Mouse (Mus musculus) adrenal gland, postnatal 10 days (tissue): ENCODE data around the gene Gsg1l2. TPM values are rescaled to one million over a fixed set of nuclear protein-coding genes. Genes with fewer than 3 reads are reported as not detected.

Experiments used
- DNase-seq: peaks from one replicate; pipeline ENCODE4 v3.0.0; 2021; ENCODE audit warnings: mixed read lengths
- total RNA-seq, 2 experiments: library from RNA; stranded (reverse); gene quantifications; 2 replicates each; pipeline ENCODE4 v1.2.3; 2021

The Gsg1l2 gene
- total RNA-seq, 2 experiments from 2014 or later: not detected

DNA sequence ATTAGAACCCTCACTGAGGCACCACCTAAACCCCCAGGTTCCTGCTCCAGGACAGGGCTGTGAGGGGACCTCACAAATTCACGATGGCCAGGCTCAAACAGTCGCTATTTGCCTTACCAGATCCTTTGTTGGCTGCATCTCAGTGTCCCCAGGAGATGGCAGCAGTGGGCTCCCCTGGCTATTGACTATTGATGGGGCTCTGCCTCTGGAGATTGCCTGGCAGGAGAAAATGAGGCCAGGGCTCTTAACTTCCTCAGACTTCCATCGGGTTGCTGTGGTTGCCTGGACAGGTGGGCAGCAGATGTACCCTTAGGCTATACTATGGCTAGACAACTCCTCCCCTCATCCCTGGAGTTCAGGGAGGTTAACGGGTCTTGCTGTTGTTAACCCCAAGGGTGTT is 45.8 kb downstream of the Gsg1l2 start:
- DNase-seq: peak; percentile 61

DNA sequence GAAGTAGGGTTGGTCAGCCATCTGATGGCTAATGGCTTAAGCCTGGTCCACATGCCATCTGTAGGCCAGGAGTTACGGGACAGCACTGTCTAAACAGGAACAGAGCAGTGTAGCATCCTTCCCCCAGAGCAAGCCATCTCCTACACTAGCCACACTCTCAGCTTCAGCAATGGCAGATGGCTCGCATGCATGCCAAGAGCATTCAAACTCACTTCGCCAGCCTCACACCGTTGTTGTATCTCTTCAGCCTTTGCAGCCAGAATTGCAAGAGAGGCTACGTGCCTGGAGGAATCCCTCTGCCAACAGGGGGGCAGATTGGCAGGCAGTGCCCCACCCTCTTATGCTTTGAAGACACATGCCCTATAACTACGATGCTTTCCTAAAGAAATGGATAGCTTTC is 47.2 kb downstream of the Gsg1l2 start:
- no peak for DNase-seq

DNA sequence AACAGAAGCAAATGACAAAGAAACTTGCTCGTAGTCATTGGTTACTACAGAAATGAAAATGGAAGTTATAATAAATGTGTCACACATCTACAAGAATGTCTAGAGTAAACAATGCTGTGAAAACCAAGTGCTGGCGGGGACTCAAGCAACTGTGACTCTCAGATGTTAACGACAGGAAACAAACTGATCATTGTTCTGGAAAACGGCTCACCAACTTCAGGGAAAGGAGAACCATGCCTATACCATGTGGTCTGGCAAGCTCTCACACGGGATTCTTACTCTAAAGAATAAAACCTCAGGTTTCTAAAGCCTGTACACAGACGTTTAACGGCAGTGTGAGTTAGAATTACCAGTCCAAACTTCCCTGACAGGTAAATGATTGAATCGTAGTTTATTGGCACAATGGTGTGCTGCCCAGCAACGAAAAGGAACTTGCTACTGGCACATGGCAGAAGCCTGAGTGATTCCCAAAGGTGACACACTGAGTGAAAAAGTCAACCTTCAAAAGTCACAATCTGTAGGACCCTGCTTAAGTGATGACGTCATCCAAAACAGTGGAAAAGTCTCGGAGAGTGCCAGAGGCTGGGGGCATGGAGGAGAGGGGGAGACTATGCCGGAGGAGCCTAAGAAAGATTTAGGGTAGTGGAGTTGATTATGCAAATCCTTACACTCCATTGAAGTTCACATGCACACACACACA is 54.1 kb downstream of the Gsg1l2 start:
- DNase-seq: no peak

DNA sequence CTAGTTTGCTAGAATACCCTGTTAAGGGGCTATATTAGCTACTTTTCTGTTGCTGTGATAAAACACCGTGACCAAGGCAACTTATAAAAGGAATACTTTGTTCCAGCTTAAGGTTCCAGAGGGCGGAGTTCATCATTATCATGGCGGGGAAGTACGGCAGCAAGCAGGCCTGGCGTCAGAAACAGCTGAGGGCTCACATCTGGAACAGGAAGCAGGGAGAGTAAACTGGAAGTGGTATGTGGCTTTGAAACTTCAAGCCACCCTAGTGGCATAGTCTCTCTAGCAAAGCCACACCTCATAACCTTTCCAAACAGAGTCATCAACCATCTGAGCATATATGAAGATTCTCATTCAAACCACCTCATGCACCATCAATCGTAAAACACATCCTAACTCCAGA is 55.1 kb downstream of the Gsg1l2 start:
- DNase-seq: no peak

- DNase-seq: no peak
Measured at GRCm38 (mm10) chr11:67831820-67832219, 57.4 kb downstream of the Gsg1l2 start.

DNA sequence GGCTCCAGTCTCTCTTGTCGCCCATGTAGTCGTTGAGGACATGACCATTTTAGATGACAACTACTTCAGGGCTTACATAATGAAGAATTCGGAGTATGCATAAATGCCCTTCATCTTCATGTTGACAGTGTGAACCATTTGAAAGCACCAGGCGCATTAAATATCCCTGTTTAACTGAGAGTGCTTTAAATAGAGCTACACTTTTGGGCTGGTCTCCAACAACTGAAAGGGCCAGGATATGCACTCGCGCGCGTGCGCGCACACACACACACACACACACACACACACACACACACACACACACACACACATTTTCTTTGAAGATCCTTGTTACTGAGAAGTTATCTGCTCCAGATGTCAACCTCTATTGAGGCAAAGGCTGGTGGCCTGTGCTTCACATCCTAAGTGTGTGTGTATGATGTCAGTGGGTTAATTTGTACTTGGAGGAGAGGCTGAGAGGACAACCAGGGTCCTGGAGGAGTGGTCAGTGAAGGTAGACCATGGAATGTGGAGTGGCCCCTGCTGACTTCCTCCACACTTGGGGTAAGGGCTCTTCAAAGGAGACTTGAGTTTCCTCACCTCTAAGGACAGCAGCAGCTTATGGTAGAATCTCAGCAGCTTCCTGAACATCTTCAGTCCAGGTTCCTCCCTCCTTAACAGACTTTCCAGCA is 61.1 kb downstream of the Gsg1l2 start:
- no peak for DNase-seq

Other genes starting within 250 kb of the Gsg1l2 start
- not detected for gene Rcvrn, start 79.3 kb upstream of the Gsg1l2 start, total RNA-seq
- under 1 TPM in 1 of 2 experiments, not detected in 1; 0.06 TPM for gene Glp2r, start 3.5 kb upstream of the Gsg1l2 start, total RNA-seq
- 10 to 100 TPM in 1 of 2 experiments, 1 to 10 TPM in 1; 5.2 to 23.7 TPM for gene Dhrs7c, start 23.6 kb downstream of the Gsg1l2 start, total RNA-seq
- 1 to 10 TPM; 1.7 to 2.9 TPM for gene Usp43, start 147.5 kb downstream of the Gsg1l2 start, total RNA-seq
- gene Cfap52, start 191.0 kb downstream of the Gsg1l2 start, total RNA-seq: under 1 TPM in 1 of 2 experiments, not detected in 1; 0.55 TPM
- 10 to 100 TPM; 33.2 to 34.1 TPM for gene Stx8, start 191.6 kb downstream of the Gsg1l2 start, total RNA-seq